Mouse (Mus musculus) lung, postnatal 0 days (tissue): Measurements from ENCODE around the gene Ptf1a.
A peak's percentile ranks its signal among the peaks of the same experiment; 100 is the strongest.

Experiments
- CTCF ChIP-seq: IDR thresholded peaks from 2 replicates; pipeline ENCODE4 v1.5.1; 2016; ENCODE audit warnings: antibody characterized with exemption, mild to moderate bottlenecking
- EP300 ChIP-seq: IDR thresholded peaks from 2 replicates; pipeline ENCODE4 v1.6.1; 2016; ENCODE audit warnings: antibody characterized with exemption, mild to moderate bottlenecking, control low read depth

GRCm38 (mm10) chr2:19431186-19431585, 14.3 kb upstream of the Ptf1a start:
- TF ChIP-seq CTCF, result peak; percentile 32
- TF ChIP-seq EP300, result no peak
